Mouse (Mus musculus) kidney, postnatal 36 days (tissue): Measurements from ENCODE around the gene Slc9a9.
A peak's percentile ranks its signal among the peaks of the same experiment; 100 is the strongest.

Source experiments
- DNase-seq, 2 experiments: peaks; one replicate each; pipeline ENCODE4 v3.0.0; 2021 to 2022; ENCODE audit warnings: mixed read lengths in 2 of 2

Slc9a9 gene

DNA sequence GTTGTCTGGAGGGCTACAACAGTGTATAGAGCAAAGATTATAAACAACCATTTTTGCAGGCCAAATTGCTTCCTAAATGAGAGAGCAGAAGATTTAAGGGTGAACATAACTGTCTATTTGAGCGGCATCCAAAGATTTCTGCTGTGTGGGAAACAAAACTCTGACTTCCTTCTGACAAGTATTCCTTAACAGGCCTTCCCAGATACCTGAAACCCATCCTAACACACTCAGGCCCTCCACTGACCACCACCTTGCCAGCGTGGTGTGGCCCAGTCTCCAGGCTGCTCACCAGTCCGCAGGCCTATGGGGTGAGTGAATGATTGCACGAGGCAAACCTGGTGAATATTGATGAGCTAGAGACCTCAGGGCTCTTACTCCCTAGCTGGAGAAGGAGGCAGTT lies 557.3 kb downstream of the Slc9a9 start:
- DNase-seq, result no peak

DNA sequence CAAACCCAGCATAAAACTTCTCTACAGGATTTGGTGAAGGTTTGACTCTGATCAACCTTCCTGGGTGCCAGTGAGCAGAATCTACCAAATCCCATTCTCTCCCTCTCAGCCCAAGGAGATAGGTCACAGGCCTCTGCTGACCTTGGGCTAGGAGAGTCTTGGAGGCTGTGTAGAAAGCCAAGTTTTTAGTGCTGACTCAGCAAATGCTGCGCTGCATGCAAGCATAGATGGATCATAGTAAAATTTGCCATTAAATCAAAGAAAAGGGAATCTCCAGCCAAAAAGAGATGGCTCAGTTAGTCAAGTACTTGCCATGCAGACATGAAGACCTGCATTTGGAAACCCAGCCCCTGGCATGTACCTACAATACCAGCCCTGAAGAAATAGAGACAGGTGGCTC lies 558.4 kb downstream of the Slc9a9 start:
- DNase-seq, result no peak

- DNase-seq, result no peak
Observed at GRCm38 (mm10) chr9:95229147-95229546, 559.4 kb downstream of the Slc9a9 start.

DNA sequence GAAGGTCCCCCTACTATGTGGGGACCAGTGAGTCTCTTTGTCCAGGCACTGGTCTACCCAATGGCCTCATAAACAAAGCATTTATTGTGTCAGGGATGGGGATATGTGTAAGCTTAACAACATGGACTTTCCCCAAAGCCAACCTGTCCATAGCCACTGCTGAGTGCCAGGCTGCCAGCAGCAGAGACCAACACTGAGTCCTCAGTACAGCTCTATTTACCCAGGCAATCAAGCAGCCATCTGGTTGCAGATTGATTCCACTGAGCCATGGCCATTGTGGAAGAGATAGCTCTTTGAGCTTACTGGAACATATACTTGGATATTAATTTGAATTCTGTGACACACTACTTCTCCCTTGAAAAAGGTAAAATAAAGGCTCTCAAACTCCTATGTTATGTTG lies 570.2 kb downstream of the Slc9a9 start:
- no peak for DNase-seq

- no peak for DNase-seq
Observed at GRCm38 (mm10) chr9:95242628-95243195, 573.0 kb downstream of the Slc9a9 start.

DNA sequence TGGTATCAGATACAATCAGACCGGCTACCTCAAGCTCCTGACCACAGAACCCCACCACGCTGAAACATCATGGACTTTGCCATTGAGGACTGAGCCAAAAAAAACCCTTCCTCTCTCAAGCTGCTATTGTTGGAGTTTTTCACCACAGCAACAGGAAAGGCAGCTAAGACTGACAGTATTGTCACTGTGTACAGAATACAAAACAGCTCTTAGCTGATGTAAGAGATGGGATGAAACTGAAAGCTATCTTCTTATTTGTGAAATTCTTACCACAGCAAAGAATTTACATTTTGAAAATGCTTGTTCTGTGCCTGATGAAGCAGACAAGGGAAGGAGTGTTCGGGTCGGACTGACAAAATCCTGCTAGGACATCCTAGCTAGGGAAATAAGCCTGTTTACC lies 584.5 kb downstream of the Slc9a9 start:
- no peak for DNase-seq

- no peak for DNase-seq
Observed at GRCm38 (mm10) chr9:95255844-95256243, 586.1 kb downstream of the Slc9a9 start.

- no peak for DNase-seq
Observed at GRCm38 (mm10) chr9:95256680-95257316, 587.1 kb downstream of the Slc9a9 start.

DNA sequence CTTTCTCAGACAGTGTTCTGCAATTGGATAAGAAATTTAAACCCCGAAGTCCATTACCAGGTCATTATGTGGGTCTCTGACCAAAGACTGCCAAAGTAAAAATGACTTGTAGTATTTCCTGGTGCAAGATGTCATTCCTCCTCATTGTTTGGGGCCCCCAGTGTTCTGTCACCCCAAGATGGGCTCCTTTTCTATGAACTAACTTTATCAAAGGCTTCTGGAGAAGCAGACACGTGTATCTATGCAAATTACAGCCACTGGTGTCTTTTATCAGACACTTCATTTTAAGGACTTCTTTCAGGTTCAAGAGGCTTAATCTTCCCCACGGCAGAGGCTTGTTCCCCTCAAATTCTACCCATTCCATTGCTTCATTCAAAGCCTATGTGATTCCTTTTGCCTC lies 593.1 kb downstream of the Slc9a9 start:
- no peak for DNase-seq

DNA sequence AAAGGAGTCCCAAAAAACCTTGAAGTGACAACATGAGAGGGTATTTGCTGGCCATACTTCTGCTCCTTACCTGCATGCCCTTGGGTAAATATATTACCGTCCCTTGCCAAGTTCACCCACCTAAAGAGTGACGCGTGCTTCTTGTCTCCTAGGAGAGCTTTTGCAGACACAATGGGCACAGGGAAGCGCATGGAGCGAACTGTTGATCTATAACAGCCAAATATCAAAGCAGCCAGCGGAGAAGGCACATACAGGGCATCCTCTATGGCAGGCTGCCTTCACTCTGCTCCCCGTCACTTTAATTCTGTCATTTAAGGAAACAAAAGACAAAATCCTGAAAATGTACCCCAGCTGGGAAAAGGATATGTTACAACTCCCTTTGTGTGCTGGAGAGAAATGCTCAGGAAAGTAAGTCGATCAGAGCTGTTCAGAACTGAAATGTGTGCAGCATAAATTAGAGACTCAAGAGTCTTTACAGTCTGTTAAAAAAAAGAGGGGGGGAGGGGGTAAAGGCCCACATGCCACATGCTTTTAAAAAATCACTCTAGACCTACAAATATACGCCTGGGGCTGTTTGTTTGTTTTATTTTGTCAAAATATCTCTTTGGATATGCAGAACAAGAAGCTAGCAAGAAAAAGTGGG lies 594.3 kb downstream of the Slc9a9 start:
- no peak for DNase-seq

DNA sequence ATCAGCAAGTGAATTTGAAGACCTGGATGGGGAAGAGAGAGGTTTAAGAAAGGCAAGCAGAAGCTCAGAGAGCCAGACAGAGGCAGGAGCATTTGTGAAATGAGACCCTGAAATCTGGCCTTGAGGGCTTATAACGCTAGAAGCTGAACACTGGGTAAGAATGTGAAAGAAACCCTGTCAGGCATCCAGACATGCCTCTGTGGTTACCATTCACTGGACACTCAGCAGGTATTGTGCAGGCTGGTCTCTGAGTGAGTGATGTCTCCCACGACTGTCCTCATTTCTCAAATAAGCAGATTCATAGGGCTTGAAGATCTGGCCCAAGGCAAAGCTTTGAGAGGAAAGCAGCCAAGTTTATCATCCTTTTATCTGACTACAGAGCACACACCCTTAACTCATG lies 596.5 kb downstream of the Slc9a9 start:
- no peak for DNase-seq

- DNase-seq, result no peak
Observed at GRCm38 (mm10) chr9:95266924-95267323, 597.2 kb downstream of the Slc9a9 start.

GRCm38 (mm10) chr9:95279590-95280344 lies 610.1 kb downstream of the Slc9a9 start:
- peak; percentile 69 to 73 for DNase-seq
